Mouse (Mus musculus) forelimb bud, embryonic 11.5 days (tissue): Measurements from ENCODE around the gene Fbxl5.

ENCODE experiments used
- DNase-seq: peaks from one replicate; pipeline ENCODE4 v3.0.0-alpha.2; 2012; ENCODE audit warnings: low read depth, low spot score

Gene Fbxl5

GRCm38 (mm10) chr5:43783996-43784395, 37.4 kb downstream of the Fbxl5 start:
- DNase-seq: no peak

GRCm38 (mm10) chr5:43781977-43782930, 39.2 kb downstream of the Fbxl5 start:
- peak; percentile 80 for DNase-seq

DNA sequence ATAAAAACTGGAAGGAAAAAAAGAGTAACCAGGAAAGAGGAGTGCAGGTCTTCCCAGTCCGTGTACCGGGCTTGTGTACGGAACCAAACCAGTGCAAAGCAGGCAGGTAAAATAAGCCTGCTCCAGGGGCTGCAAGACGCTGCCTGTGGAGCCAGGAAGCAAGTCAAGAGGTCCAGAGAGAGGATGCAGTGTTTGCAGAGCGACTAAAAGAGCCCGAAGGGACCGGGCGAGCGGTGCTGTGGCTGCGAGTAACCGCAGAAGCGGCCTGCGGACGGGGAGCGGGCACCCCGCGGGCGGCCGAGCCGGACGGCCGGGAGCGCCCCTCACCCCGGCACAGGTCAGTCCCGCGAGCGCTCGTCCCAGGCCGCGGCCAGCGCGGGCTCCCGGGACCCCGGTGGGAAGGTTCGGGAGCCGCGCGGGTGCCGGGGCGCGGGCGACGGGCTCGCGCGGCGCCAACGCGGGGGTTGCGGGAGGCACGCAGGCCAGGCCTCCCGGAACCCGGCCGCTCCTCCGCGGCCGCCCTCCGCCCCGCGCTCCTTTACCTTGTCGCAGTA, 39.9 kb downstream of the Fbxl5 start:
- peak; percentile 23 for DNase-seq

DNA sequence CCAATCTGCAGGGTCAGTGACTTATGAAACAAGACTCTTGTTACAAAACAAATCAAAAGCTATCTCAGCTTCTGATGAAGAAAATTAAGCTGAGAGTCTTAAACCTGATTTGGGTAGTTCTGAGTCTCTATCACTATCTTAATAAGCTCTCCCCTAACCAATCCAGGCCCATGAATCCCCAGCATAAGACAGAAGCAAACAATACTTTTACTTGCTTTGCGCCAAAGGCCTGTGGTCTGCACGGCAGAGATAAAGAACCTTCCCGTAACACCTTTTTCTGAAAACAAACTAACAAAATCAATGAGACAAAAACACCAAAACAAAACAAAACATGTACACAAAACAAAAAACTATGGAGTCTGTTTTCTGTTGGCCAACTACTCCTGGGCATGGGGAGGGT, 42.9 kb downstream of the Fbxl5 start:
- DNase-seq: no peak

DNA sequence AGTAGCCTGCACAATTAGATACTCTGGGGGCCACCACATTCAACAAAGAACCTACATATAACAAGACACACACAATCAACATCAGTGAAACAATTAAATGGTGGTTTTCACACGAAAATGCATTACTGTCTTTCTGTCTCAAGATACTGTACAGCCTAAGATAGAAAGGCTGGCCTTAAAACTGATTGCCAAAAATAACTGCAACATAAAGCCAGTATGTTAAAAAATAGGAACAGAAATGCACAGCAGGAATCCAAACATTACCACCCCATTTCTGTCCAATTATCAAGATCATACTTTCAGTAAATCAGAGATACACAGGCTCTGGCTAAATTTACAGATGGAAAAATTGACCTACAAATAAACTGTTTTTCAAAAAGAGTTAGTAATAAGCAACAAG, 44.4 kb downstream of the Fbxl5 start:
- DNase-seq: no peak

- no peak for DNase-seq
Measured at GRCm38 (mm10) chr5:43776407-43776806, 45.0 kb downstream of the Fbxl5 start.

DNA sequence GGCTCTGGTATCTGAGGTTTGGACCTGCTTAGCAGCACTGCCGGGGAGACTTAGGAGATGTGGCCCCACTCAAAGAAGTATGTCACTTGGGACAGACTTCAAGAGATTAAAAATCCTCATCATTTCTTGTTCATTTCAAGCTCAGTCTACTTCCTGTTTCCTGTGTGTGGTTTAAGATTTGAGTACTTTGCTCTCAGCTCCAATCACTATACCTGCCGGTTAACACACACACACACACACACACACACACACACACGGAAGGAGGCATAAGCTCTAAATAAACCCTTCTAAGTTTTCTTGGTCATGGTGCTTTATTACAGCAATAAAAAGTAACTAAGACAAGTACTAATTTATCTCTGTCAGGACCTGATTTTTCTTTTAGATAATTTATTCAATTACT, 49.9 kb downstream of the Fbxl5 start:
- DNase-seq: no peak

DNA sequence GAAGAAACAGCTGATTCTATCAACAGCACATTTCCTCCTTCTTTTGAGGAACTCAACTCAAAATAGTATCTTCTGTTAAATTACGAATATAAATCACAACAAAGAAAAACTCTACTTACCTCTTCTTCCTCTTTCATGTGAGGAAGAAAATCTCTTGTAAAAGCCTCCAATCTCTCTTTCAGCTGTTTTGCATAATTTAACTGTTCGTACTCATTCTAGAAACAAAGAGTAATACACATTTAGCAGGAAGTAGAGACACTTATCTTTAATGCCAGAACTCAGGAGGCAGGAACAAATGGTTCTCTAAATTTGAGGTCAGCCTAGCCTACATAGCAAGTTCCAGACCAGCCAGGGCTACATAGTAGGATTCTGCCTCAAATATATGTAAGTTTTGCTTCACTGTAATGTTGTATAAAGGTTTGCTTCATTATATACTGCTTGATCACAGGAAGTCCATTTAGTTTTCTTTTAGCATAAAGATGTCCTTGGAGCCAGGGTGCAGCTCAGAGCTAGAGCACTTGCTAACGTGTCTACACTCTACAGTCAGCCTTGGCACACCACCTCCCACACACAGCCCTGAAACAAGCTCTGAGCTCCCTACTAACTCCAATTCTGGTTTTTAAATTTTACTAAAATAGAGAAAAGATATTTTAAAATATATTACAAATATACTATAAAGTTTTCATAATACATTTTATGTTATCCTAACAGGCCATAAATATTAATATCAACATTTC, 50.7 kb downstream of the Fbxl5 start:
- DNase-seq: no peak

GRCm38 (mm10) chr5:43749092-43749491, 72.3 kb downstream of the Fbxl5 start:
- DNase-seq: no peak

- DNase-seq: no peak
Measured at GRCm38 (mm10) chr5:43748039-43748438, 73.4 kb downstream of the Fbxl5 start.

DNA sequence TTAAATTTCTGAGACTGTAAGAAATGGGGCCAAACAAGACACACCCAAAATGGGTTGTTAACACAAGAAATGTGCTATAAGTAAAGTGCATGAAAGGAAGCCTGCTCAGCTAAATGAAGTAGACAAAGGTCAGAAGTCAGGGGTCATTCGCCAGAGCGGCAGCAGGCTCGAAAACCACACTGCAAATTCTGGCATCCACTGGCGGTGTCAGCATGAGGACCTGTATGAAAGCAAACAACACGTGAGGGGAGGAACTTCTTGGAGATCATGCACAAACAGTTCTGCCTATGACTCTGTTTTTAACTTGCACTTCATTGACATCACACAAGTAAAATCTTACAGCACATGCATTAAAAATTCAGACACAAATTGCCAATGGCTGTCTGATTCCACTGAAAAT, 76.3 kb downstream of the Fbxl5 start:
- no peak for DNase-seq

DNA sequence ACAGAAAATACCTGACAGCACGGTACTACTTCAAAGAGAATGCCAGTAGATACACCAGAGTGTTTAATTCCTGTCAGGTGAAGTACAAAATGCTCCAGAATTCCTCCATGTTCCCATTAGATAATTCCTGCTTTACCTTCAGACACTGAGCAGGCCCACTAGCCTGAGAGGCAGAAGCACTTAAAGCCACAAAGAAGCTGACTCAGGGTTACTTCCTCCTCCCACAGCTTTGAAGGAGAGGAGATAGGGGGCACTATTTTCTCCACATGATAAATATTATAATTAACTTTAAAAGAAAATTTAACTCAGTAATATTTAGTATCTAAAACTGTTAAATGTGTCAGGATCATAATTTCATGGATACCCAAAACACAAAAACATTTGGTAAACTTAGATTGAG, 77.3 kb downstream of the Fbxl5 start:
- no peak for DNase-seq

DNA sequence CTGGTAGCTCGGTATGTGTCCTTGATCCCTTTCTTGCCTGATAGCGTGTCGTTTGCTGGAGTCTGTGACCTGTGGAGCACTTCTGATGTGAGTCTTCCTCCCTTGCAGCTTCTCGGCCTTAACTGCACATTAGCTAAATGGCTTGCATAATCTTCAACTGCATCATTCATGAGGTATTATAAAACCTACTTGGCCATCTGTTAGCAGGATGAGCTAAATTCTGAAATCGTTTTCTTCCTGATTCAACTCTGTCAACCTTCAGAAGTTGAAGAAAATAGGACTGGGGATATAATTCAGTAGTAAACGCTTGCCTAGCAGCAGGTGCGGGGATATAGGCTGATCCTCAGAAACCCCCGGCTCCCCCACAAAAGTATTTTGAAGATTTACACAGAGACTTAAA, 89.1 kb downstream of the Fbxl5 start:
- DNase-seq: no peak

DNA sequence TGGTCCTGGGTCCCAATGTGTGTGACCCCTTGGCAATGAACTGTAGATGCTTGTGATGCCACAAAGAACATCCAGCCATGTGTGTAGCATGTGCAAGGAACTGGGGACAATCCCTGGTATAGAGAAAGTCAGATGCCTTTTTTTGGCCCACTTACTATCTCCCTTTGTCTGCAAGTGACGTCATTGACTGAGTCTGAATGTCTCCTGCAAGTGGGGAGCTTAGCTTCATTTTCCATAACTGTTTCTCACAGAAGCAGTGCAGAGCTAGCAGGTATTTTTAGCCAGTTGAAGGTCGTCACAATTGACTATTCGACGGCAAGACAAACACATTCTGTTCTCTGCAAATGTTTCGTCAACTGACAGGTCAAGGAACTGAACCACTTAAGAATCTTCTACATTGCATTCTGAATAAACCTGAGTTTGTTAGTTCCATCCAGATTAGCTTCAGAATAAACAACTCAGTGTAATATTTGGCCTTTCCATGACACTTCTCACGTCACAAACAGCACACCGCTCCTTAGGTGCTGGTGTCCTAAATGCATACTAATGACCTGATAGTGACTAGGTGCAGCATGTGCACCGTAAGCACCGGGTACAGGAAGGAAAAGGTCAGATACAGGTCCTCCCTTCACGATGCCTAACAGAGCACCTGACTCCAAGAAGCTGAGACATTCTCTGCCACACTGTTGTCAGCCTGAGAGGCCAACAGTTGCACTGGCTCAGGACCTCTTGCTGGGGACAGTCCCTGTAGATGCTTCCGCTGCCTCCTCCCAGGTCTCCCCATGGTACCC, 92.9 kb downstream of the Fbxl5 start:
- DNase-seq: no peak

DNA sequence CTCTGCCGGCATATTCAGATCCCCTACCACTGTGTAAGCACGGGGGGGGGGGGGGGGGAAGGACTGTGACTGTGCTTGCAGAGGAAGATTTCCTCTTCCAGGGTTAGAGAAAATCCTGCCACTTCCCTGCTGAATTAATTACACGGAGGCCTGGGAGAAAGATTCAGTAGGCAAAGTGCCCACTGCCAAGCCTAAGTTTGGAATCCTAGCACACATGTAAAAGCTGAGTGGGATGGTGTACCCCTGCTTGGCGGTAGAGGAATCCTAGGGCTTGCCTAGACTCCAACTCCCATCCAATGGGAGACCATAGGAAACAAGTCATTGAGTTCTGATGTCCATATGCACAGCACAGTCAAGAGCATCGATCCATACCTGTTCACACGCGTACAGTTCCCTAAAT, 97.6 kb downstream of the Fbxl5 start:
- DNase-seq: no peak

DNA sequence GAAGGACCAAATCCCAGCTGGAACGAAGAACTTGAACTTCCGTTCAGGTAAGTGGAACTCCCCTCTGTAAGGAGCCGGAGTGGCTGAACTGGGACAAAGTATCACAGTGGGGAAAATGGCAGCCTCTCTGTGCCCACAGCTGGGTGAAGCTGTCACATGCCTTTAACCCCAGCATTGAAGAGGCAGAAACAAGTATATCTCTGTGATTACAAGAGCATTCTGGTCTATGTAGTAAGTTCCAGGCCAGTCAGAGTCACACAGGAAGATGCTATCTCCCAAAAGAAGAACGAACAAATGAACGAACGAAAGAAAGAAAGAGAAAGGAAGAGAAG, 99.0 kb downstream of the Fbxl5 start:
- no peak for DNase-seq

DNA sequence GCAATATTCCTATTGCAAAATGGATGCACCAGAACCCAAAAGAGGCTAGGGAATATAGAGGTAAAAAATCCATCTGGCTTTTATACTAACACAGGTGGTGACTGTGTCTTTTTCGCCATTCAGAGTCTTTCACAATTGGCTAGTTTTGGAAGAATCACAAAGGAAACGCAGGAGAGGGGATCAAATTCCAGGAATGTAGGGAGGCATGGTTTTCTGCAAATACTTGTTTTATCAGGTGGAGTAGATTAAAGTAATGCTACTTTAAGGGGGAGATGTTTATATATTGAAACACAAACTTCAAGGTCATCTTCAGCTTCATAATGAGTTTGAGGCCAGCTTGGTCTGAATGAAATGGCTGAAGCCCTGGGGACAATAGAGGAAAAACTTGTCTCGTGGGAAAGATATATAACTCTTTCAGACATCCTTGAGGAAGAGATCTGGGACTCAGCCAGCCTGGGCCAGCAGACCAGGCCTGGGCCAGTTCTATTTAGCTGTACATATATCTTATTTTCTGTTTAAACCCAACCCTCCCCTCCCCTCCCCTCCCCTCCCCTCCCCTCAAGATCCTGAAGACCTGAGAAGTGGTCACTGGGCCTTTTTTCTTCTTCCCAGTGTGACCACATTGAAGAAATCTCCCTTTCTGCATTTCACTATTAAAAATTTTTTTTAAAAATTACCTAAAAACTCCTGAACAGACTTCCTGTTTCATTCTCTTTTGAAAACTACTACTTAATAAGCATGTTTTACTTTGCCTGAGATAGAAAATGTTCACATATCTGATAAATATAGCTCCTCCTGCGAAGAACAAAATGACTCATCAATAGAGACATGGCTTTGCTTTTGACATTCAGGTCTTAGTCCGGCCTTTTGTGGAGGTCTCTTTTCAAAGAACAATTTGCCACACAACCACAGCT, 99.6 kb downstream of the Fbxl5 start:
- DNase-seq: no peak

GRCm38 (mm10) chr5:43699240-43699639, 122.2 kb downstream of the Fbxl5 start:
- no peak for DNase-seq

- no peak for DNase-seq
Measured at GRCm38 (mm10) chr5:43697133-43697532, 124.3 kb downstream of the Fbxl5 start.
